ENCODE assay signal across 13 mouse cellular contexts in the genomic region with DNA sequence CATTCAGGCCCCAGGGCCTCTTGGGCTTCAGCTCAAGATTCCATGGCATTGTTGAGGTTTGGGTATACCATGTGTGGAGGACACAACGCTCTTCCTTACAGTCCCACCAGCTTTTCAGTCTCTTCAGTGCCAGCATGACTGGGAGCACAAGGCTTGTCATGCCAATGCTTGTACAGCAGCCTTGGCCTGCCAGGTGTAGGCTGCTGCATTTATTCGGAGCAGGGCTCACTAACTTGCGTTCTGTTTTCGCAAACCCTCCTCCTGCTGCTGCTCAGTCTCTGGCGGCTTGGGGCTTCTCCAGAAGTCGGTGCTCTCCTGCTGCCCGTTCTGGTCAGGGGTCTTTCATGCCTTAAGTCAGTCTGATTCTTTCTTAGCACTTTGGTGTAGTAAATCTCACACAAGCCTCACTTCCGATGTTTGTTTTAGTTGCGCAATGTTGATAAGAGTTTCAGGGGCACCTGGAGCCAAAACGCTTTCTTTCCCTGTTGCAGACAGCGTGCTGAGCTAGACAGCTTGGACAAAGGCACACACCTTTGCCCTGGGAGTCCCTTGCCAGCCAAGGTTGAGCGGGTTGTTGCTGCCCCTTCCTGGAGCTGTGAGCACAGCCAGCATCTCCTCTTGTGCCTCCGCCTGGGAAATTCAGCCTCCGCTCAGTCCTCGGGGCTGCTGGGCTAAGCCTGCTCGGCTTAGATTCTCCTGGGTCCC. TPM values are rescaled to one million over a fixed set of nuclear protein-coding genes. Genes with fewer than 3 reads are reported as not detected.
DNase-seq lines count a peak whose midpoint lies in the region; ATAC-seq and TF ChIP-seq lines count a peak whose summit lies in the region.
"Had no signal": no experiment of that assay in that cellular context is flagged by ENCODE, and none has a peak within 500 bp of the region (broad histone marks: within the 10 kb centered on the region; RNA-seq: fewer than 3 reads in every experiment).

No protein-coding gene starts in this region.

- H3K9ac ChIP-seq in kidney, embryonic 15.5 days, result no peak overlapping the region
- no peak overlapping the region for H3K9ac ChIP-seq in liver, embryonic 14.5 days (replicated peaks)
- H3K9ac ChIP-seq in stomach, embryonic 14.5 days (replicated peaks; ENCODE audit: low read depth, low read length), result no peak overlapping the region
- H3K9ac ChIP-seq: hindbrain, embryonic 15.5 days had no signal

- ATAC-seq in kidney, embryonic 15.5 days (replicated peaks; ENCODE audit: low FRiP score), result no peak
- 0 out of 2 replicates have a peak, but pooled peaks have one; percentile 13 for ATAC-seq in liver, embryonic 14.5 days (ENCODE audit: insufficient read depth)
- peak; percentile 43; the same call in 1 of the 2 replicates for ATAC-seq in stomach, embryonic 14.5 days (ENCODE audit: insufficient number of reproducible peaks, insufficient read depth, low FRiP score, low read depth)
- ATAC-seq: midbrain, embryonic 16.5 days had no signal

- intact Hi-C loops in left cerebral cortex, adult 2 months (cut with DNase I), result loop anchor here (10.0 kb wide), 2 partner anchors 147 to 267 kb away; a partner anchor contains a TSS

- peak; percentile 24 for DNase-seq in kidney, adult 9 months
- DNase-seq in cerebellum, adult 9-11 months, result peak; percentile 61
- DNase-seq in liver, embryonic 14.5 days (ENCODE audit: low read depth in 3 of 3, low spot score in 3 of 3), result no peak
- DNase-seq in urinary bladder, postnatal 4 days (ENCODE audit: low spot score in 2 of 2), result no peak
- DNase-seq in left cerebral cortex, adult 2 months (ENCODE audit: extremely low spot score in 1 of 2, low spot score in 2 of 2), result no peak
- DNase-seq in urinary bladder, postnatal 14 days (ENCODE audit: low spot score), result no peak
- DNase-seq: adrenal gland, postnatal 14 days; layer of hippocampus, adult 9-11 months had no signal

- WGBS in kidney, embryonic 15.5 days, result 50% methylated on average over 16 of the region's 16 CpGs
- 66% methylated on average over 16 of the region's 16 CpGs for WGBS in liver, embryonic 14.5 days (ENCODE audit: insufficient replicate concordance)
- 35% methylated on average over 16 of the region's 16 CpGs for WGBS in stomach, embryonic 14.5 days

- H3K36me3 ChIP-seq in kidney, embryonic 15.5 days, result peaks cover 22% of the 10 kb centered on the region
- H3K36me3 ChIP-seq in liver, embryonic 14.5 days (replicated peaks; ENCODE audit: control insufficient read depth, insufficient read depth, low read depth), result no peaks in the 10 kb centered on the region
- H3K36me3 ChIP-seq in stomach, embryonic 14.5 days (ENCODE audit: control insufficient read depth, insufficient read depth, low read length), result peaks cover 11% of the 10 kb centered on the region; the same call in 1 of the 2 replicates

- no peak overlapping the region for H3K4me2 ChIP-seq in kidney, embryonic 15.5 days
- H3K4me2 ChIP-seq in liver, embryonic 14.5 days (ENCODE audit: low read depth), result no peak overlapping the region
- H3K4me2 ChIP-seq in stomach, embryonic 14.5 days (replicated peaks; ENCODE audit: low read depth, low read length), result 0 out of 2 replicates have a peak overlapping the region, but pooled peaks have one; percentile 18
- H3K4me2 ChIP-seq: hindbrain, embryonic 15.5 days had no signal

- H3K27ac ChIP-seq in kidney, embryonic 15.5 days, result no peak overlapping the region
- no peak overlapping the region for H3K27ac ChIP-seq in liver, embryonic 14.5 days
- H3K27ac ChIP-seq in stomach, embryonic 14.5 days (ENCODE audit: low read length), result 0 out of 2 replicates have a peak overlapping the region, but pooled peaks have one; percentile 44
- no peak overlapping the region for H3K27ac ChIP-seq in left cerebral cortex, adult 2 months
- H3K27ac ChIP-seq: hindbrain, embryonic 15.5 days had no signal

- TF ChIP-seq CTCF in liver, embryonic 14.5 days (IDR thresholded peaks at IDR 0.05; ENCODE audit: low read depth), result no peak
- TF ChIP-seq CTCF in left cerebral cortex, adult 2 months (IDR thresholded peaks at IDR 0.05), result no peak

- no peaks in the 10 kb centered on the region for H3K9me3 ChIP-seq in kidney, embryonic 15.5 days (replicated peaks)
- no peaks in the 10 kb centered on the region for H3K9me3 ChIP-seq in liver, embryonic 14.5 days (ENCODE audit: control insufficient read depth, low read length)
- H3K9me3 ChIP-seq in stomach, embryonic 14.5 days (ENCODE audit: control insufficient read depth, low read depth, low read length), result no peaks in the 10 kb centered on the region
- H3K9me3 ChIP-seq: hindbrain, embryonic 15.5 days had no signal

- no peak overlapping the region for H3K4me3 ChIP-seq in kidney, embryonic 15.5 days (replicated peaks)
- no peak overlapping the region for H3K4me3 ChIP-seq in liver, embryonic 14.5 days (ENCODE audit: insufficient read depth in 1 of 2, low read depth in 2 of 2, low read length in 2 of 2)
- H3K4me3 ChIP-seq in stomach, embryonic 14.5 days (ENCODE audit: low read depth, low read length), result no peak overlapping the region
- H3K4me3 ChIP-seq in left cerebral cortex, adult 2 months, result no peak overlapping the region
- H3K4me3 ChIP-seq: hindbrain, embryonic 15.5 days had no signal

- no peaks in the 10 kb centered on the region for H3K27me3 ChIP-seq in kidney, embryonic 15.5 days
- no peaks in the 10 kb centered on the region for H3K27me3 ChIP-seq in liver, embryonic 14.5 days (ENCODE audit: control insufficient read depth, insufficient read depth, low read length)
- H3K27me3 ChIP-seq in stomach, embryonic 14.5 days (ENCODE audit: control insufficient read depth, insufficient read depth, low read length), result no peaks in the 10 kb centered on the region
- H3K27me3 ChIP-seq: hindbrain, embryonic 15.5 days had no signal

- TF ChIP-seq EP300 in liver, embryonic 14.5 days (IDR thresholded peaks at IDR 0.05; ENCODE audit: low read depth), result no peak

- H3K4me1 ChIP-seq in kidney, embryonic 15.5 days, result peaks cover 12% of the 10 kb centered on the region; the same call in 1 of the 2 replicates
- H3K4me1 ChIP-seq in liver, embryonic 14.5 days (replicated peaks; ENCODE audit: control insufficient read depth in 2 of 2, insufficient read depth in 2 of 2, low read length in 1 of 2), result peaks cover 0 to 3% of the 10 kb centered on the region in 2 experiments; a peak in 2 of 4 replicates
- peaks cover 10% of the 10 kb centered on the region for H3K4me1 ChIP-seq in stomach, embryonic 14.5 days (ENCODE audit: control insufficient read depth, insufficient read depth, low read length)
- H3K4me1 ChIP-seq: hindbrain, embryonic 15.5 days had no signal

RNA-seq across cellular contexts. Expression of a gene that starts 17.4 kb away (rescaled TPM):
- polyA plus RNA-seq in kidney, embryonic 15.5 days (2015; fragmentation: Nextera tagmentation; extraction: Ambion mirVana), result 5.0 and 5.3 TPM in 2 replicates
- 0.42 and 0.55 TPM in 2 replicates for polyA plus RNA-seq in liver, embryonic 14.5 days (2012; rRNA removed)
- 0.37 and 0.72 TPM in 2 replicates for polyA plus RNA-seq in liver, embryonic 14.5 days (2014; fragmentation: Nextera tagmentation; extraction: Ambion mirVana)
- polyA plus RNA-seq in stomach, embryonic 14.5 days (2014; fragmentation: Nextera tagmentation; extraction: Ambion mirVana), result 3.7 and 4.7 TPM in 2 replicates
- 1 to 10 TPM; 2.1 to 3.5 TPM for total RNA-seq in left cerebral cortex, adult 2 months (2021)

RNA-seq across cellular contexts. Expression of a gene that starts 24.7 kb away (rescaled TPM):
- 0.93 and 1.6 TPM in 2 replicates for polyA plus RNA-seq in kidney, embryonic 15.5 days (2015; fragmentation: Nextera tagmentation; extraction: Ambion mirVana)
- 34.6 and 56.0 TPM in 2 replicates for polyA plus RNA-seq in liver, embryonic 14.5 days (2012; rRNA removed)
- polyA plus RNA-seq in liver, embryonic 14.5 days (2014; fragmentation: Nextera tagmentation; extraction: Ambion mirVana), result 82.3 and 113 TPM in 2 replicates
- polyA plus RNA-seq in stomach, embryonic 14.5 days (2014; fragmentation: Nextera tagmentation; extraction: Ambion mirVana), result 0.22 TPM in 2 replicates
- total RNA-seq in left cerebral cortex, adult 2 months (2021), result under 1 TPM in 1 of 2 experiments, not detected in 1; 0.12 TPM
- total RNA-seq: common myeloid progenitor, adult 5-6 weeks had no signal
- polyA plus RNA-seq: hindbrain, embryonic 15.5 days; midbrain, embryonic 16.5 days had no signal

RNA-seq across cellular contexts. Expression of a gene that starts 36.2 kb away (rescaled TPM):
- polyA plus RNA-seq in kidney, embryonic 15.5 days (2015; fragmentation: Nextera tagmentation; extraction: Ambion mirVana), result 25.8 and 26.3 TPM in 2 replicates
- polyA plus RNA-seq in liver, embryonic 14.5 days (2012; rRNA removed), result 3.5 and 6.2 TPM in 2 replicates
- 8.2 and 11.0 TPM in 2 replicates for polyA plus RNA-seq in liver, embryonic 14.5 days (2014; fragmentation: Nextera tagmentation; extraction: Ambion mirVana)
- polyA plus RNA-seq in stomach, embryonic 14.5 days (2014; fragmentation: Nextera tagmentation; extraction: Ambion mirVana), result 26.7 and 27.5 TPM in 2 replicates
- 10 to 100 TPM; 22.9 to 24.1 TPM for total RNA-seq in left cerebral cortex, adult 2 months (2021)

Comparison
In these comparisons a context has a peak if more than half of its experiments do, and no peak if none do; other contexts are left out.
1. DNase-seq: peak in kidney, adult 9 months (single experiment) and cerebellum, adult 9-11 months (single experiment); none in liver, embryonic 14.5 days (0 of 3), urinary bladder, postnatal 4 days (0 of 2), left cerebral cortex, adult 2 months (0 of 2) and urinary bladder, postnatal 14 days (single experiment).
2. RNA of a gene that starts 24.7 kb away (polyA plus RNA-seq): 34.6 to 113 TPM in liver, embryonic 14.5 days; 0.93 to 1.6 TPM in kidney, embryonic 15.5 days and 0.22 TPM in stomach, embryonic 14.5 days; every median in the first group is over 10 times any median in the second.